Mouse (Mus musculus) lung, adult 2 months (tissue): ENCODE data around the gene Ptpdc1.

Experiments
- CTCF ChIP-seq: fragments of 200-500 bp; IDR thresholded peaks from 2 replicates; pipeline ENCODE4 v1.5.1; 2011; ENCODE audit warnings: mild to moderate bottlenecking, low read length, control low read depth; ENCODE audit not compliant: insufficient read depth
- POLR2A ChIP-seq: fragments of 200-500 bp; IDR thresholded peaks from 2 replicates; pipeline ENCODE4 v1.6.1; 2011; ENCODE audit warnings: low read depth, mild to moderate bottlenecking, control low read depth, low read length, borderline replicate concordance; ENCODE audit errors: extremely low read depth

DNA sequence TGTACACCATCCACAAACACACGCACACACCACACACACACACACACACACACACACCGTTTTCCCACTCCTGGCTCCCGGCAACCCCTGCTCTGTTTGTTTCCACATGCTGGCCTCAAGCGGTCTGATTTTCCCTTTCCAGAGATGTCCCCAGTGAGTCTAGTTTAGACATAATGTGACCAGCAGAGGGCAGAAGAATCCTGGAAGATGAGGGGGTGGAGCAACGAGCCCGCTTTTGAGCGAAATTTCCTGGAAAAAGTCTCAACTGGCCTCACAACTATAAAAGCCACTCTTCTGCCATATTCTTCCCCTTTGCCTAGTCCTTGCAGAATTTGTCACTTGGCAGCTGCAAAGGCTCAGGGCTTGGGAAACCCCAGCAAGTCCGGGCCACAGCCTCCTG lies 30.2 kb upstream of the Ptpdc1 start:
- TF ChIP-seq POLR2A = no peak
- TF ChIP-seq CTCF = peak; percentile 49; the same call in 1 of the 2 replicates
